Mouse (Mus musculus) forebrain, embryonic 11.5 days (tissue): ENCODE data around the gene Myh2. TPM values are rescaled to one million over a fixed set of nuclear protein-coding genes. Genes with fewer than 3 reads are reported as not detected.

Source experiments
- ATAC-seq: fragments of 200-750 bp; cut with Nextera tagmentation; replicated peaks from 2 replicates; pipeline ENCODE4 v1.8.0; 2017; ENCODE audit warnings: moderate TSS enrichment; ENCODE audit not compliant: low FRiP score
- DNase-seq: peaks from one replicate; pipeline ENCODE4 v3.0.0-alpha.2; 2017; ENCODE audit warnings: low spot score
- H3K27ac ChIP-seq: fragments of 300-500 bp; sonication (generic); 2 replicates; pipeline ENCODE4 v1.5.1; 2014; ENCODE audit warnings: low read depth, low read length
- H3K27me3 ChIP-seq: fragments of 300-500 bp; sonication (generic); 2 replicates; pipeline ENCODE4 v1.6.1; 2014; ENCODE audit warnings: mild to moderate bottlenecking, low read length, mixed read lengths; ENCODE audit not compliant: control insufficient read depth, insufficient read depth
- H3K36me3 ChIP-seq: fragments of 300-500 bp; sonication (generic); 2 replicates; pipeline ENCODE4 v1.6.1; 2014; ENCODE audit warnings: mild to moderate bottlenecking, low read length, moderate library complexity, mixed read lengths; ENCODE audit not compliant: control insufficient read depth, insufficient read depth
- H3K4me1 ChIP-seq: fragments of 300-500 bp; sonication (generic); replicated peaks from 2 replicates; pipeline ENCODE4 v1.6.1; 2014; ENCODE audit warnings: low read length, mixed read lengths; ENCODE audit not compliant: control insufficient read depth, insufficient read depth
- H3K4me2 ChIP-seq: fragments of 300-500 bp; sonication (generic); 2 replicates; pipeline ENCODE4 v1.6.1; 2014; ENCODE audit warnings: low read depth, mild to moderate bottlenecking, low read length, moderate library complexity, mixed read lengths; ENCODE audit not compliant: severe bottlenecking
- H3K4me3 ChIP-seq: fragments of 300-500 bp; sonication (generic); 2 replicates; pipeline ENCODE4 v1.5.1; 2014; ENCODE audit warnings: low read depth, low read length
- H3K9ac ChIP-seq: fragments of 300-500 bp; sonication (generic); 2 replicates; pipeline ENCODE4 v1.6.1; 2014; ENCODE audit warnings: low read length
- H3K9me3 ChIP-seq: fragments of 300-500 bp; sonication (generic); 2 replicates; pipeline ENCODE4 v1.6.1; 2016; ENCODE audit warnings: low read length, mixed read lengths; ENCODE audit not compliant: control insufficient read depth
- WGBS: fragments of 180-500 bp; shearing (Covaris S2); extraction: QIAGEN DNeasy Blood & Tissue Kit; methylation state at CpG from one replicate; pipeline ENCODE4 v1.1.7; 2014; 5-methylcytosine and 5-hydroxymethylcytosine counted together
- polyA plus RNA-seq: library from polyadenylated mRNA; unstranded; fragments of >200 nt; fragmentation: Nextera tagmentation; extraction: Ambion mirVana; gene quantifications from 2 replicates; pipeline ENCODE4 v1.2.1, GENCODE M21; 2014

The Myh2 gene
- polyA plus RNA-seq, 1 experiment from 2014 or later = not detected

DNA sequence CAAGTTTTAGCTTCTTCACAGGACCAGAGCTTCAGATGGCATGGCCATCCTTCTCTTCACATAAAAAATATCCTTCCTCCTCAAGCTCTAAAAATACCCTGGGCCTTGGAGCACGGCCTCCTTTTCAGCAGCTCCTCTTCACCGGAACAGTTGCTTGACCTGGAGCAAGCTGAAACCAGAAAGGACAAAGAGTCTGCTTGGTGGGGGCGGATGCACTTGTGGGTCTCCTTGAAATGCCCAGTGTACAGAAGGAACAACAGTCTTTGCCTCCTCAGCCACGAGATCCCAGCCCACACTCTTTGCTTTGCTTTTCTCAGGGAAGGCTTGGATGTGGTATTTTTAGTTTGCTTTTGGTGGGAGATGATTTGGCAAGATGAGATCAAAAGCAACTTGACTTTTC, 7.1 kb upstream of the Myh2 start:
- 84% methylated on average over 4 of the region's 4 CpGs for WGBS
- H3K9ac ChIP-seq = no peak overlapping the region
- no peak overlapping the region for H3K4me3 ChIP-seq
- ATAC-seq (no peak), DNase-seq (no peak)
- no peaks in the 10 kb centered on the region for H3K4me1 ChIP-seq
- no peak overlapping the region for H3K27ac ChIP-seq
- no peaks in the 10 kb centered on the region for H3K9me3 ChIP-seq
- no peaks in the 10 kb centered on the region for H3K27me3 ChIP-seq
- no peak overlapping the region for H3K4me2 ChIP-seq
- no peaks in the 10 kb centered on the region for H3K36me3 ChIP-seq

DNA sequence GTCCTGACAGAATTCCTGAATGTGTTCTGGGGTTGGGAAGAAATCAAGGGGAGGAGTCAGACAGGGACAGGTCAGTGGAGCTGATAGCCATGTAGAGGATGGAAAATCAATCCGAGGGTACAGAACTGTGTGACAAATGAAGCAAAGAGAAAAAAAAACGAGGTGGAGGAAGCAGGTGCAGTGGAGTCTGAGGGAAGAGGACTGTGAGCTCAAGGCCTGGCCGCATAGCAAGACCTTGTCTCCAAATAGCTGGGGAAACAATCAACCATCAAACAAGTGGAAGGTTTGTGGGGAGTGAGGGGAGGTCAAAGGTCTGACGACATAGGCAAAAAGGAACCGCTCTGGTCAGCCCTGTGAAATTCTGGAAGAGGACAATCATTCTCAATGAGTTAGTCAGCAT, 6.0 kb upstream of the Myh2 start:
- no peaks in the 10 kb centered on the region for H3K9me3 ChIP-seq
- no peak overlapping the region for H3K9ac ChIP-seq
- no peak overlapping the region for H3K4me2 ChIP-seq
- H3K36me3 ChIP-seq = no peaks in the 10 kb centered on the region
- no peaks in the 10 kb centered on the region for H3K27me3 ChIP-seq
- H3K4me1 ChIP-seq = no peaks in the 10 kb centered on the region
- no peak overlapping the region for H3K27ac ChIP-seq
- DNase-seq = no peak
- 62% methylated on average over 5 of the region's 5 CpGs for WGBS
- no peak overlapping the region for H3K4me3 ChIP-seq
- no peak for ATAC-seq

DNA sequence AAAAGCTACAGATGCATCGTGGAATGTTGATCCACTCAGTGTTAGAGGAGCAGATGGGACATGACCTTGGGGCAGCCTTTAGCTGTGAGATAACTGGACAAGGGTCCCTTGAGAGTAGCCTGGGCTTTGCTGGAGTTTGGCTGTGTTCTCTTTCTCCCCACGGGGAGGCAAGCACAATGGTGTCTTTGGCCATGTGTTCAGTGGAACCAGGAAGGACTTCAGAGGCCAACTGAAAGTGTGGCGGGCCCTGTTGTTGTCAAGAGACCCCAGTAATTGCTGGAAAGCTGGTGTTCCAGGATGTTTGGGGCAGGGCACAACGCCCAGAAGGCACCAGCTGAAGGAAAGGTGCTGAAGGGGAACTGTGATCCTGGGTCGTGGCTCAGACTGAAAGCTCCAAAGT, 1.5 kb upstream of the Myh2 start:
- H3K27me3 ChIP-seq = no peaks in the 10 kb centered on the region
- no peak overlapping the region for H3K27ac ChIP-seq
- H3K36me3 ChIP-seq = no peaks in the 10 kb centered on the region
- WGBS = 69% methylated on average over 5 of the region's 5 CpGs
- no peaks in the 10 kb centered on the region for H3K4me1 ChIP-seq
- no peak overlapping the region for H3K4me3 ChIP-seq
- H3K9ac ChIP-seq = no peak overlapping the region
- ATAC-seq = no peak
- DNase-seq = no peak
- H3K4me2 ChIP-seq = no peak overlapping the region
- H3K9me3 ChIP-seq = no peaks in the 10 kb centered on the region

DNA sequence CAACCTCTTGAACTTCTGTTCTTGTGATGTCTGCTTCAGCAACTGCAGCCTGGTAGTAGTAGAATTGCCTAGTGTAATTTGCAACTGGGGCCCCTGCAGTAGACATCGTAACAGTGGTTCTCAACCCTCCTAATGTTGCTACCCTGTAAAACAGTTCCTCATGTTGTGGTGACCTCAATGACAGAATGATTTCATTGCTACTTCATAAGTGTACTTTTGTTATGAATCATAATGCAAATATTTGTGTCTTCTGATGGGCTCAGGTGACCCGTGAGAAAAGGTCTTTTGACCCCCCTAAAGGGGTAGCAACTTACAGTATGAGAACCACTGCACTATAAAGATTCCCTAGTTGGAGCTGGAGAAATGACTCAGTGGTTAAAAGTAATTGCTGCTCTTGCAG, 1.6 kb downstream of the Myh2 start:
- no peak overlapping the region for H3K27ac ChIP-seq
- no peak for ATAC-seq
- H3K4me2 ChIP-seq = no peak overlapping the region
- no peak overlapping the region for H3K9ac ChIP-seq
- no peaks in the 10 kb centered on the region for H3K4me1 ChIP-seq
- no peaks in the 10 kb centered on the region for H3K36me3 ChIP-seq
- H3K27me3 ChIP-seq = no peaks in the 10 kb centered on the region
- WGBS = 88% methylated on average over 2 of the region's 2 CpGs
- no peak for DNase-seq
- no peaks in the 10 kb centered on the region for H3K9me3 ChIP-seq
- H3K4me3 ChIP-seq = no peak overlapping the region

DNA sequence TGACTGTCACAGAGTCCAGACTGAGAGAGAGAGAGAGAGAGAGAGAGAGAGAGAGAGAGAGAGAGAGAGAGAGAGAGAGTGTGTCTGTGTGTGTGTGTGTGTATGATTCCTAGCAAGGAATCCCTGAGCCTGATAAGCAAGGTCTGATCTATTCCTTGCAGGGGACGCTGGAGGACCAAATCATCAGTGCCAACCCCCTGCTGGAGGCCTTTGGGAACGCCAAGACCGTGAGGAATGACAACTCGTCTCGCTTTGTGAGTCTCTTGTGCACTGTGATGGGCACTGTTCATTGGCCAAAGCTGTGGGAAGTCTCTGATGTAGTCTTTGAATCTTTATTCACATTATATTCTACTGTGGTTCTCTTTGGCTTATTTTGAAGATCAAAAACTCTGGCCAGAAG, 5.5 kb downstream of the Myh2 start:
- Histone ChIP-seq H3K27ac (no peak overlapping the region), H3K27me3 (no peaks in the 10 kb centered on the region), H3K4me3 (no peak overlapping the region), H3K9me3 (no peaks in the 10 kb centered on the region), H3K4me1 (no peaks in the 10 kb centered on the region), H3K36me3 (no peaks in the 10 kb centered on the region), H3K4me2 (no peak overlapping the region), H3K9ac (no peak overlapping the region)
- ATAC-seq = no peak
- WGBS = 52% methylated on average over 5 of the region's 5 CpGs
- DNase-seq = no peak

DNA sequence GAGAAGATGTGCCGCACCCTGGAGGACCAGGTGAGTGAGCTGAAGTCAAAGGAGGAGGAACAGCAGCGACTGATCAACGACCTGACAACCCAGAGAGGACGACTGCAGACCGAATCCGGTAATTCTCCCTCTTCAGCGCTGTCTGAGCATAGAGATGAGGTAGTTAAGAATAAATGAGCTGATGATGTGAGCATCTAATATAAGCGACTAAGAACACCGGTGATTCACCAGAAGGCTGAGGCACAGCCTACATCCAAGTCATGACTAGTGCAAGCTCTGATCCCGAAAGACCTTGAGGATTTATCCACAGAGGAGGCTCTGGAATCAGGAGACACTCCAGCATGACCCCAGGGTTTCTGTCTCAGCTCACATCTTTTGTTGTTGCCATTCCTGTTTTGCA, 19.5 kb downstream of the Myh2 start:
- no peaks in the 10 kb centered on the region for H3K27me3 ChIP-seq
- ATAC-seq = no peak
- 89% methylated on average over 10 of the region's 10 CpGs for WGBS
- DNase-seq = no peak
- H3K9me3 ChIP-seq = no peaks in the 10 kb centered on the region
- no peak overlapping the region for H3K9ac ChIP-seq
- H3K4me2 ChIP-seq = no peak overlapping the region
- H3K4me1 ChIP-seq = no peaks in the 10 kb centered on the region
- no peak overlapping the region for H3K27ac ChIP-seq
- no peaks in the 10 kb centered on the region for H3K36me3 ChIP-seq
- no peak overlapping the region for H3K4me3 ChIP-seq

DNA sequence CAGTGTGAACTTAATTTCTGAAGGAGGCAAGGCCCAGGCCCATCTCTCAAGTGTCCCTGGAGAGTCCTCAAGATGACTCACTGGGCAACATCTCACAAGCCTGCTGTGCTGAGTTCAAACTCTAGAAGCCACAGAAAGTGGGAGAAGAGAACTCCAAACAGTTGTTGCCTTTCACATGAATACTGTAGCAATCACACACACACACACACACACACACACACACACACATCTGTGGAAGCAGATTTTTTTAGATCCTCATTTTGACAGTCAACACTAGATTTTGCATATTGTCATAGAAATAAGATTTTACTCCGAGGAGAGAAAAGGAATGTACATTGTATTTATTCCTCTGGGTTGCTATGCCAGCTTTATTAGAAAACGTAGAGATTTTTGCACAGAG, 20.0 kb downstream of the Myh2 start:
- ATAC-seq (no peak), DNase-seq (no peak)
- H3K4me3 ChIP-seq = no peak overlapping the region
- H3K36me3 ChIP-seq = no peaks in the 10 kb centered on the region
- no peaks in the 10 kb centered on the region for H3K27me3 ChIP-seq
- no peaks in the 10 kb centered on the region for H3K9me3 ChIP-seq
- H3K4me1 ChIP-seq = no peaks in the 10 kb centered on the region
- H3K9ac ChIP-seq = no peak overlapping the region
- 90% methylated on average over 2 of the region's 2 CpGs for WGBS
- no peak overlapping the region for H3K27ac ChIP-seq
- H3K4me2 ChIP-seq = no peak overlapping the region

DNA sequence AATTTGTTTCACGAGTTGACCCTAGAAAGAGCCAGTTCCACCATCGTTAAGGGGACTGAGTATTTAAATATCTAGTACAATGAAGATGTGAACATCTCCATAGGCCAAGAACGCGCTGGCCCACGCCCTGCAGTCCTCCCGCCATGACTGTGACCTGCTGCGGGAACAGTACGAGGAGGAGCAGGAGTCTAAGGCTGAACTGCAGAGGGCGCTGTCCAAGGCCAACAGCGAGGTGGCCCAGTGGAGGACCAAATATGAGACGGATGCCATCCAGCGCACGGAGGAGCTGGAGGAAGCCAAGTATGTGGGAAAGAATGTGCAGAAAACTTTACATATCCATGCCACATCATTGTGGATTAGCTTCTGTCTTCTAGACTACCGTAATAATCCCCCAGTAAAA, 20.7 kb downstream of the Myh2 start:
- H3K36me3 ChIP-seq = no peaks in the 10 kb centered on the region
- WGBS = 90% methylated on average over 14 of the region's 14 CpGs

DNA sequence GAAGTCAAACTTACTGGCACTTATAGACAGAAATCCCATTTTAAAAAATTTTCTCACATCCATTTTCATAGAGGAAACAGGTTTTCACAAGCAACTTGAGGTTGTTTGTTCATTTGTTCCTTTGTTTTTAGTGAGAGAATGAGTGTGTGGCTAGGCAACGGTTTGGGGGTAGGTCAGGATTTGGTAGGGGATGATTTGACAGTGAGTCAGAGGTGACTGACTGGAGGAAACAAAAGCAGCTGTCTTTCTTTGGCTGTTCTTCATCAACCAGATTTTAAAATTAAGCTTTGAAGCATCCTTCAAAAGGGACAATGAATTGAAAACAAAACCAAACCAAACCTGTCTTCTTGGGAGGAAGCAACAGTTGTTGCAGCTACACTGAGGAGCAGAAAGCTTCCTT, 28.5 kb downstream of the Myh2 start:
- ATAC-seq (no peak), DNase-seq (no peak)
- Histone ChIP-seq H3K36me3 (no peaks in the 10 kb centered on the region), H3K4me3 (no peak overlapping the region), H3K9me3 (no peaks in the 10 kb centered on the region), H3K9ac (no peak overlapping the region), H3K27ac (no peak overlapping the region), H3K4me2 (no peak overlapping the region), H3K27me3 (no peaks in the 10 kb centered on the region), H3K4me1 (no peaks in the 10 kb centered on the region)
- 33% methylated on average over 1 of the region's 1 CpGs for WGBS

More for the DNA sequence above, 20.7 kb downstream of the Myh2 start:
- H3K27ac ChIP-seq = no peak overlapping the region
- ATAC-seq (no peak), DNase-seq (no peak)
- no peaks in the 10 kb centered on the region for H3K27me3 ChIP-seq
- no peak overlapping the region for H3K9ac ChIP-seq
- no peak overlapping the region for H3K4me3 ChIP-seq
- H3K9me3 ChIP-seq = no peaks in the 10 kb centered on the region
- H3K4me1 ChIP-seq = no peaks in the 10 kb centered on the region
- no peak overlapping the region for H3K4me2 ChIP-seq
